Mouse (Mus musculus) c-Kit-positive CD71-positive TER-119-negative erythroid progenitor cells, embryonic 14.5 days (primary cell): ENCODE data around the gene AB124611.
"Not testable (repeated sequence)": the region's sequence is repeated elsewhere in the genome, so short reads cannot be mapped to it uniquely, and the experiment has no call there.

Source experiments
- DNase-seq: peaks from one replicate; pipeline ENCODE4 v3.0.0-alpha.2; 2013; ENCODE audit warnings: low read depth

AB124611 gene

DNA sequence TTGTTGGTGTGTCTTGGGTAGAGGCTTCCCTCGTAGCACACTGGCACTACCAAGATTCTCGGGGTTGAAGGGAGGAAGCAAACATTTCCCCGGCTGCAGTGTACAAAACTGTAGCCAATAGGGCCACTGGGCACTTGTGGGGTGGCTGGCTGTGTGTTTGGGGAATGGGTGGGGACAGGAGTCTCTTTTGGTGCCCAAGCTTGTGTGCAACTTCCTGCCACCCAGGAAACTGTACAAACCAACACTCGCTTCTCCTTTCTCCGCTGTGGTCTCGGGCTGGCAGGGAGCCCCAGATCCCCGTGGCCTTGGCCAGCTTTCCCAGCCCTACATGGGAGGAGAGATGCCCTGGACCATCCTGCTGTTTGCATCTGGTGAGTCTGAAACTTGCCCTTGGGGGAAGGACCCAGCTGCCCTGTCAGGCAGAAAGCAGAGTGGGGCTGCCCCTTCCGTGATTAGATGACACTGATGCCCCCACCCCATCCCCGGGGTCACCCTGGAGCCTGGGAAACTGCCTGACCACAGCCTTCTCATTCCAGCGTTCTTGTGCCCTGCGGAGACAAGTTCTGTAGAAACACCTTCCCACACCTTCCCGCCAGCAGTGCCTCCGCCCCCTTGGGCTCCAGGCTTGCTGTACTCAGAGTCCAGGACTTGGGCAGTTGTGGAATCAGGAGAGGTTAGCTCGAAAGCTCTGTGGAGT lies at the start of gene AB124611:
Gene AB124611 (plus strand): TSS at position 240 of the 697 bp plus-strand sequence.
- DNase-seq: no peak

- no peak for DNase-seq
Observed at GRCm38 (mm10) chr9:21477707-21478106, 48.3 kb upstream of the AB124611 start.

DNA sequence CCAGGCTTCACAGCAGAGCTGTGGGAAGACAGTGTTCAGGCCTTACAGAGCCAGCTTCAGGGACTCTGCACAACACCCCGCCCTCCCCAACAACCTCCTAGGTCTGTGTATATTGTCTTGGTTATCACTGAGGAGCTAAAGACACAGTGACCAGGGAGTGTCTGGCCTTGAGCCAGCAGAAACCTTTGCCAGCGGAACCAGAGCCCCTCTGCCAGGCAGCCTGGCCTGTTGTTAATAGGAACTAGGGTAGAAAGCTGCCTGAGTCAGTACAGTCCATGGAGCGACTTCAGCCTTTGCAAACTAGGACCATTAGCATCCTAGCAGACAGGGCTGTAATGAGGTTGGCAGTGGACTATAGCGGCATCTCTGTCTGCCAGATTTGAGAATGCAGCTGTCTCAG lies 41.9 kb upstream of the AB124611 start:
- no peak for DNase-seq

- DNase-seq: not testable (repeated sequence)
Observed at GRCm38 (mm10) chr9:21488246-21488645, 37.7 kb upstream of the AB124611 start.

DNA sequence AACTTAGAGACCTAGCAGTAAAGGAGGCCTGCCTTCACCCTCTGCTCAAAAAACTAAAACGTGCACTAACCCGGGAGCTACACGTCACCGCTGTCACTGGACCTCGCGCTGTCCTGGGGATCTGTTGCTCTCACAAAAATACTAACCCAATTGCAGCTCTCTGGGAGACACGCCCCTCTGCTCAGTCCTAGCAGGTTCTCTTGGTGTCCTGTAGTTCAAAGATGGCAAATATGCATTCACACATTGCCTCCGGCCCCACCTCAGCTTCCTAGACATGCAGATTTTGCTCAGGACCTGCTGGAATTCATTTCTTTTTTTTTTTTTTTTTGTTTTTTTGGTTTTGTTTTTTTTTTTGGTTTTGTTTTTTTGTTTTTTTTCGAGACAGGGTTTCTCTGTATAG lies 35.3 kb upstream of the AB124611 start:
- DNase-seq: no peak

- DNase-seq: no peak
Observed at GRCm38 (mm10) chr9:21493907-21494306, 32.1 kb upstream of the AB124611 start.

GRCm38 (mm10) chr9:21494726-21495125 lies 31.2 kb upstream of the AB124611 start:
- no peak for DNase-seq

- no peak for DNase-seq
Observed at GRCm38 (mm10) chr9:21496308-21497049, 29.5 kb upstream of the AB124611 start.

GRCm38 (mm10) chr9:21497050-21497542 lies 28.9 kb upstream of the AB124611 start:
- DNase-seq: no peak

- no peak for DNase-seq
Observed at GRCm38 (mm10) chr9:21497664-21498063, 28.3 kb upstream of the AB124611 start.

- DNase-seq: no peak
Observed at GRCm38 (mm10) chr9:21498284-21498902, 27.6 kb upstream of the AB124611 start.

DNA sequence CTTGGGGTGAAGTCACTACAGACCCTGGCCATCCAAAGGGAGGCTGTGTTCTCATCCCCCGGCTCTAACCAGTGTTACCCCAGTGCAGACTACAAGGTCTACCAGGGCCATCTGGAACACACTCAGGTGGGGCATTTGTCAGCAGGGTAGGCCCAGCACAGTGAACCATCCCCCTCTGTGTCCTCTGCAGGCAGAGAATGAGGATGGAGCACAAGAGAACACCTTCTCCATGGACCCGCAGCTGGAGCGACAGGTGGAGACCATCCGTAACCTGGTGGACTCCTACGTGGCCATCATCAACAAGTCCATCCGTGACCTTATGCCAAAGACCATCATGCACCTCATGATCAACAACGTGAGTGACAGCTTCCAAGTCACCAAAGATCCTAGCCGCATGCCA lies 22.6 kb upstream of the AB124611 start:
- DNase-seq: no peak

GRCm38 (mm10) chr9:21505767-21506166 lies 20.2 kb upstream of the AB124611 start:
- no peak for DNase-seq

- DNase-seq: no peak
Observed at GRCm38 (mm10) chr9:21507753-21508430, 18.1 kb upstream of the AB124611 start.

DNA sequence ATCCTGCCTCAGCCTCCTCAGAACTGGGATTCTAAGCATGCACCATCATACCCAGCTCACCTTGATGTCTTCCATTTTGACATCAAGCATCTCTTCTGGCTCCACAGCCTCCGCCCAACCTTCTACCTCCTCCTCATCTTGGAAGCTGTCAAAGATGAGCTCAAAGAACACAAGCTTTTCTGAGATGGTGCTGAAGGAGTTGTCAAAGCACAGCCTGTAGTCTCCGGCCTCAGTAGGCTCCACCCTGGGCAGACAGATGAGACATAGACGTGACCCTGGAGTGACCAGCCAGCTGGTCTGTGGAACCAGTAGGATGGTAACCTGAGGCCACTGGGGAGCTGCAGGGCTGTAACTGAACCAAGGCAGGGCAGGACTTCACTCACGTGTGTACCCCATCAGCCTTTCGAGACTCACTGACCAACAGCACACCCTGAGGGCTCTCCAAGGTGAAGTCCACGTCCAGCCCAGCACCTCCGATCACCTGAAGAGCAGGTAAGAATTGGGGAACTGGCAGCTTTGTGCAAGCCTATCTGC lies 17.0 kb upstream of the AB124611 start:
- DNase-seq: no peak

DNA sequence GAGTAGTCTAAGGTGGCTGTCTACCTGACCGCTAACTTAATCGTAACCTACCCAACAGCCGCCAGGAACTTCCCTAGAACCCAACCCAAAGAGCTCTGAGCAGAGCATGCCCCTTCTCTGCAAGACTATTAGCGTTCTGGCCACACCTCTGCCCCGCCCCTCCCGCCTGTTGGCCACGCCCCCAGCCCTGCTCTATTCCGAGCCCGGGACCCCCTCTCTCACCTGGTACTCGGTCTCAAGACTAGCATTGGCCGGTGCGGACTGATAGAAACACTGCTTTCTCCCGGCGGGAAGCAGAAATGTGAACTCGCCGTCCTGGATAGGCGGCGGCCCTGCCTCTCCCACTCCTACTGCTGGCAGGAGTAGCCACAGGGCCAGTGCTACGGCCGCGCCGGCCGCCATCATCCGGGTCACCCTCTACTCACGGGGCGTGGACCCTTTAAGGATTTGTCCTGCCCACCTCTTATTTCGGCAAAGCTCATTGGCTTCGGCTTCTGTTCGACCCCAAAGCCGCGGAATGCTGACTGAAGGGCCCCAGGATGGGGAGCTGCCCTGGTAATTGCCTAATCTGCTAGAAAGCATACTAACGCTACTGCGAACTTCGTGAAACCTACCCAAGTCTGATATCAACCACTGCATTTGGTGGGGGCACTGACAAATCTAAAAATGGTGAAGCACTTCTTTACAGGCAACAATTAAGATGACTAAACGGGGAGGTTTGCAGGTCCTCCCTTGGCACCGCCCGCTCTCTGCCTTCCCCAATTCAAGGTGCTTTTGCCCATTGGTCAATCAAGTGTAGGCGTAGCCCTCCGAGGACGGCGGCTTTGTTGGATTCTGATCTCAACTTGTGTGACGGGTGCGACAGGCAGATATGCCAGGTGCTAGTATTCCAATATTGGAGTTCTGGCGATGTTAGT lies 15.9 kb upstream of the AB124611 start, which contains the start of gene Tmed1:
Gene Tmed1 (minus strand): TSS at position 481 of the 917 bp plus-strand sequence.
- peak; percentile 95 for DNase-seq

DNA sequence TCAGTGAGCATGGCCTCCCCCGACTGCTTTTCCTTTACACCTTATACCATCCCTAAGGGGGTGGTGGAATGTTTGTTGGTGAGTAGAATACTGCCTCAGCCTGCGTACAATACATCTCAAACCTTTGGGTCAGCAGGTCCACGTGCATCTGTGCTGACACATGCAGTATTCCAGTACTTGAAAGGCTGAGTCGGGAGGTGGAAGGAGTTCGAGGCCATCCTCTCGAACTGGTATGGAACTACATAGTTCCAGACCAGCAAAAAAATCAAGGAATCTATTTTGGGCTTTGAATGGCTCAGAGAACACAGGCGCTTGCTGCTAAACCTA lies 15.3 kb upstream of the AB124611 start:
- no peak for DNase-seq

- no peak for DNase-seq
Observed at GRCm38 (mm10) chr9:21511052-21511451, 14.9 kb upstream of the AB124611 start.

GRCm38 (mm10) chr9:21513466-21513865 lies 12.5 kb upstream of the AB124611 start:
- DNase-seq: no peak

- DNase-seq: no peak
Observed at GRCm38 (mm10) chr9:21517947-21518495, 8.0 kb upstream of the AB124611 start.

GRCm38 (mm10) chr9:21518690-21519089 lies 7.3 kb upstream of the AB124611 start:
- not testable (repeated sequence) for DNase-seq
